Mouse (Mus musculus): ENCODE results near the gene Madcam1. TPM values are rescaled to one million over a fixed set of nuclear protein-coding genes. Genes with fewer than 3 reads are reported as not detected.

The Madcam1 gene
- total and polyA plus RNA-seq, 3 experiments, result not detected

DNA sequence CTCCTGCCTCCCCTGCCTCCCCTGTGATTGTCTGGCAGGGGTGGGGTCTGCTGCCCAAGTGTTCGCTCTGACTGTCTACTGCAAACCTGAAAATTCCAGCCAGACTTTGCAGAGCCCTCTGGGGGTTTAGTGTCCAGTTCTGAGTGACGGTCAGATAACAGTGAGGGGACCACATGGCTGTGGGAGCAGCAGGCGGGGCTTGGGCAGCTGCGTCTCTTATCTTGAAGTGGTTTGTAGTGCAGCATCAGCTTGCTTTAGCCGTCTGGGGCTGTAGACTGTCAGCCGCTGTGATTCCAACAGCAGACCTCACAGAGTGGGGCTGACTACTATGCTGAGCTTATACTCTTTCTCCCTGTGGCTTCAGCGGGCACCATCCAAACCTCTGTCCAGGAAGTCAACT is 44.9 kb downstream of the Madcam1 start:
- DNase-seq (ENCODE audit: low spot score) (no peak), ATAC-seq (ENCODE audit: extremely low read depth, insufficient number of reproducible peaks, low FRiP score, poor library complexity, severe bottlenecking) (no peak)
- Histone ChIP-seq H3K27me3 (ENCODE audit: insufficient read depth, low read length) (no peaks in the 10 kb centered on the region), H3K4me1 (ENCODE audit: insufficient read depth, low read depth, low read length) (peaks cover 84% of the 10 kb centered on the region), H3K4me3 (ENCODE audit: low read depth, low read length) (peak overlapping the region; percentile 66; the same call in 1 of the 2 replicates), H3K9me3 (replicated peaks) (no peaks in the 10 kb centered on the region), H3K36me3 (replicated peaks) (peaks cover 85% of the 10 kb centered on the region)
- TF ChIP-seq GATA2 (IDR thresholded peaks at IDR 0.05; ENCODE audit: borderline replicate concordance, low read depth, low read length) (no peak), GATA1 (IDR thresholded peaks at IDR 0.05; ENCODE audit: borderline replicate concordance, low read length) (no peak), POLR2AphosphoS5 (IDR thresholded peaks at IDR 0.05; ENCODE audit: insufficient replicate concordance, low read depth, low read length) (no peak), TAL1 (conservative IDR thresholded peaks at IDR 0.05; ENCODE audit: low read depth, low read length) (no peak), CTCF (IDR thresholded peaks at IDR 0.05; ENCODE audit: low read depth, low read length) (no peak)

DNA sequence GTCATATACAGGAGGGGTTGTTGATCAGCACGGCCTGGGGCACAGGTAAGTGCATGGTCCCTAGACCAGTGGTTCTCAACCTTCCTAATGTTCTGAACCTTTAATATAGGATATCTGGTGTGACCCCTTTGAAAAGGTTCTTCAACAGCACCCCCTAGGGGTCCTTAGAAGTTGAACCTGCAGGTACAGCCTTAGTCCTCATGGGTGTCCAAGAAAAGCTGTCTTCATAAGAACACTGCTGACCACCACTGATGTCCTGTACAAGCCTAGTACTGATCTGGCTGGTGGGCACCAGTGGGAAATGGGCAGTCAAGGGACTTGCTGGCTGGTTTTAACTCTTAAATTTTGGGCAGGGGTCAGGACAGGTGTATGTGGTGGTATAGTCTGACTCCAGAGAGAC is 47.7 kb downstream of the Madcam1 start:
- TF ChIP-seq TAL1 (conservative IDR thresholded peaks at IDR 0.05; ENCODE audit: low read depth, low read length) (no peak), GATA2 (IDR thresholded peaks at IDR 0.05; ENCODE audit: borderline replicate concordance, low read depth, low read length) (no peak), CTCF (IDR thresholded peaks at IDR 0.05; ENCODE audit: low read depth, low read length) (peak; percentile 43)
- Histone ChIP-seq H3K4me3 (ENCODE audit: low read depth, low read length) (no peak overlapping the region), H3K9me3 (replicated peaks) (no peaks in the 10 kb centered on the region), H3K36me3 (replicated peaks) (peaks cover 63% of the 10 kb centered on the region), H3K4me1 (ENCODE audit: insufficient read depth, low read depth, low read length) (peaks cover 72% of the 10 kb centered on the region), H3K27me3 (ENCODE audit: insufficient read depth, low read length) (peaks cover 20% of the 10 kb centered on the region)
- ATAC-seq (ENCODE audit: extremely low read depth, insufficient number of reproducible peaks, low FRiP score, poor library complexity, severe bottlenecking), result no peak
- DNase-seq (ENCODE audit: low spot score), result no peak

DNA sequence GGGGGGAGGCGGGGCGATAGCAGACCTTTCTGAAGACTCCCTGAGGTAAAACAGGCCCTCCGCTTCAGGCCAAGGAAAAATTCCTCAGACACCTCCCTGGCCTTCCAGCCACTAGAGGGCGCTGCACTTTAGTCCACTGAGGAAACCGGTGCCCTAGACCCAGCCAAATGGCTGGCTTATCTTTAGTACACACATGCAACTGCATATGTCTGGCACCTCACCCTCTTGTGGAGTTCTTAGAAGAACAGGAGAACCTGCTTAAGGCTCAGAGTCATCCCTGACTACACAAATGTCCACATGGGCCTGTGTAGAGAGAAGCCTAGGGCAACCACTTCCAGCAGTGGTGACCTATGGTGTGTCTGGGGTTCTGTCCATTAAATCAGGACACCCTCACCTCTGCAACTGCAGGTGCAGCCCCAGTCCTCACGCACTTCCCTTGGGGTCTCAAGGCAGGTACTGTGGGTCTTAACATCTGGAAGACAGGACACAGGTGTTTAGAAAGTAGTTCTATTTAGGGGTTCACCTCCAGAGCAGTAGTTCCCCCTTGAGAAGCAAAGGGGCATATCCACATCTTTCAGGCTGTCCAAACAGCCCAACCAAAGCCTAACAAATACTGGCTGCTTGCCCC is 48.3 kb downstream of the Madcam1 start:
- TF ChIP-seq CTCF (IDR thresholded peaks at IDR 0.05; ENCODE audit: low read depth, low read length) (peak; percentile 69), TAL1 (conservative IDR thresholded peaks at IDR 0.05; ENCODE audit: low read depth, low read length) (peak; percentile 86), GATA1 (IDR thresholded peaks at IDR 0.05; ENCODE audit: borderline replicate concordance, low read length) (no peak), GATA2 (IDR thresholded peaks at IDR 0.05; ENCODE audit: borderline replicate concordance, low read depth, low read length) (no peak), POLR2AphosphoS5 (IDR thresholded peaks at IDR 0.05; ENCODE audit: insufficient replicate concordance, low read depth, low read length) (peak; percentile 54; the same call in 1 of the 2 replicates)
- H3K9me3 ChIP-seq (replicated peaks), result no peaks in the 10 kb centered on the region
- DNase-seq (ENCODE audit: low spot score) (peak; percentile 93), ATAC-seq (ENCODE audit: extremely low read depth, insufficient number of reproducible peaks, low FRiP score, poor library complexity, severe bottlenecking) (peak; percentile 58)
- H3K4me1 ChIP-seq (ENCODE audit: insufficient read depth, low read depth, low read length), result peaks cover 71% of the 10 kb centered on the region
- H3K4me3 ChIP-seq (ENCODE audit: low read depth, low read length), result no peak overlapping the region
- H3K27me3 ChIP-seq (ENCODE audit: insufficient read depth, low read length), result peaks cover 26% of the 10 kb centered on the region
- peaks cover 57% of the 10 kb centered on the region for H3K36me3 ChIP-seq (replicated peaks)

DNA sequence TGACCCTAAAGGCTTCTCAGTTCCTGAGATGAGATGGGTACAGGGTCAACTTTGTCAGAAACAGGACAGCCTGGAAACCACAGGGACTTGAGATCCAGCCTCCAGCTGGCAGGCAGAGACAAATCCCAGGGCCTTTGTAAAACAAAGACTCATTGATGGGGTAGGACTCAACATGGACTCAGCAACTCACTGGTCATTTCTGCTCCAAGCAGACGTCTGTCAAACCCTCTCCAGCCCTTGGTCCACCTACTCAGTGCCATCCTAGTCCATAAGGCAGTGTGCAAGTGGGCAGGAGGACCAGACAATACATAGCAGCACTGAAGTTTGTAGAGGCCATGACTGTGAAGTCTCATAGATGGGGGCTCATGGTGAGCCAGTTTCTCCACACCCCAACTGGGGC is 48.8 kb downstream of the Madcam1 start:
- no peak for ATAC-seq (ENCODE audit: extremely low read depth, insufficient number of reproducible peaks, low FRiP score, poor library complexity, severe bottlenecking)
- Histone ChIP-seq H3K27me3 (ENCODE audit: insufficient read depth, low read length) (peaks cover 31% of the 10 kb centered on the region), H3K4me1 (ENCODE audit: insufficient read depth, low read depth, low read length) (peaks cover 68% of the 10 kb centered on the region), H3K36me3 (replicated peaks) (peaks cover 52% of the 10 kb centered on the region), H3K4me3 (ENCODE audit: low read depth, low read length) (no peak overlapping the region), H3K9me3 (replicated peaks) (no peaks in the 10 kb centered on the region)
- no peak for DNase-seq (ENCODE audit: low spot score)
- TF ChIP-seq CTCF (IDR thresholded peaks at IDR 0.05; ENCODE audit: low read depth, low read length) (no peak), POLR2AphosphoS5 (IDR thresholded peaks at IDR 0.05; ENCODE audit: insufficient replicate concordance, low read depth, low read length) (peak; percentile 89; the same call in 1 of the 2 replicates), GATA2 (IDR thresholded peaks at IDR 0.05; ENCODE audit: borderline replicate concordance, low read depth, low read length) (no peak)

DNA sequence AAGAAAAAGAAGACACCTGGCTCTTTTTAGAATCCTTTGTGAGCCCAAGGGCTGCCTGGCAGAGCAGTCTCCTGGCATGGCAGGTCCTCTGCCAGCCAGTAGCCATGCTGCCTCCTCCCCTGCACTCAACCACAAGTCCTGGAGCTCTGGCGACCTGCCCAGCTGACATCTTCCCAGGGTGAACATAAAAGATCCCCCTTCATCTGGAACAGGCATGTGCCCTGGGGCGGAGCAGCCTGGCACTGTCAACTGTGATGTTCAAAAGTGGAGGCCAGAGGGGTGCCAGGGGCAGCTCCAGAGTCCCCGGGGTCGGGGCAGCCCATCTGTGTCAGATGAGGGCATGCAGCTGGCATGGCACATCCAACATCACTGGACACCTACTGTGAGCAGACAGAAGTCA is 50.6 kb downstream of the Madcam1 start:
- peaks cover 49% of the 10 kb centered on the region for H3K27me3 ChIP-seq (ENCODE audit: insufficient read depth, low read length)
- H3K4me1 ChIP-seq (ENCODE audit: insufficient read depth, low read depth, low read length), result peaks cover 50% of the 10 kb centered on the region
- H3K36me3 ChIP-seq (replicated peaks), result peaks cover 34% of the 10 kb centered on the region
- ATAC-seq (ENCODE audit: extremely low read depth, insufficient number of reproducible peaks, low FRiP score, poor library complexity, severe bottlenecking) (no peak), DNase-seq (ENCODE audit: low spot score) (no peak)
- no peak for TF ChIP-seq POLR2AphosphoS5 (IDR thresholded peaks at IDR 0.05; ENCODE audit: insufficient replicate concordance, low read depth, low read length)
- no peak for TF ChIP-seq GATA1 (IDR thresholded peaks at IDR 0.05; ENCODE audit: borderline replicate concordance, low read length)
- TF ChIP-seq CTCF (IDR thresholded peaks at IDR 0.05; ENCODE audit: low read depth, low read length), result no peak
- no peak for TF ChIP-seq TAL1 (conservative IDR thresholded peaks at IDR 0.05; ENCODE audit: low read depth, low read length)
- no peaks in the 10 kb centered on the region for H3K9me3 ChIP-seq (replicated peaks)
- no peak overlapping the region for H3K4me3 ChIP-seq (ENCODE audit: low read depth, low read length)

DNA sequence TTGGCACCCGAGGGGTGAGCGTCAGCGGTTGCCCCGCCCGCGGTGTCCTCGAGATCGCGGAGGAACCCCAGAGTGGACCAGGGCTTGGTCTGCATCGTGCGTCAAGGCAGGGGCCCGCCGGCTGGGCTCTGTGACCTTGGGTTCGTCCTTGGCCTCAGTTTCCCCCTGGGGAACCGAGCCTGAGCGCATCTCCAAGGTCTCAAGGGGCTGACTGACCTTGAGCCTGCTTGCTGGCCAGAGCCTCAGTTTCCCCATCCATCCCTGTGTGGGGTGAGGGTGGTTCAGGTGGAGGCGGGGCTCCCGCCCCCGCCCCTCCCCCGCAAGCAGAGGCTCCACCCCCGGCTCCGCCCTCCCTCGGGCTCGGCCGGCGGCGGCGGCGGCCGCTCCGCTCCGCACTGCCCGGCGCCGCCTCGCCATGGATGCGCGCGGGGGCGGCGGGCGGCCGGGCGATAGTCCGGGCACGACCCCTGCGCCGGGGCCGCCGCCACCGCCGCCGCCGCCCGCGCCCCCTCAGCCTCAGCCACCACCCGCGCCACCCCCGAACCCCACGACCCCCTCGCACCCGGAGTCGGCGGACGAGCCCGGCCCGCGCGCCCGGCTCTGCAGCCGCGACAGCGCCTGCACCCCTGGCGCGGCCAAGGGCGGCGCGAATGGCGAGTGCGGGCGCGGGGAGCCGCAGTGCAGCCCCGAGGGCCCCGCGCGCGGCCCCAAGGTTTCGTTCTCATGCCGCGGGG is 52.1 kb downstream of the Madcam1 start, which contains the start of gene Hcn2:
Gene Hcn2, plus strand, starts transcription at position 381 of the 734 bp plus-strand sequence.
- DNase-seq (ENCODE audit: low spot score), result no peak
- ATAC-seq (ENCODE audit: extremely low read depth, insufficient number of reproducible peaks, low FRiP score, poor library complexity, severe bottlenecking), result no peak
- no peaks in the 10 kb centered on the region for H3K9me3 ChIP-seq (replicated peaks)
- TF ChIP-seq GATA2 (IDR thresholded peaks at IDR 0.05; ENCODE audit: borderline replicate concordance, low read depth, low read length) (no peak), CTCF (IDR thresholded peaks at IDR 0.05; ENCODE audit: low read depth, low read length) (no peak), GATA1 (IDR thresholded peaks at IDR 0.05; ENCODE audit: borderline replicate concordance, low read length) (no peak), TAL1 (conservative IDR thresholded peaks at IDR 0.05; ENCODE audit: low read depth, low read length) (no peak), POLR2AphosphoS5 (IDR thresholded peaks at IDR 0.05; ENCODE audit: insufficient replicate concordance, low read depth, low read length) (no peak)
- H3K4me1 ChIP-seq (ENCODE audit: insufficient read depth, low read depth, low read length), result peaks cover 36% of the 10 kb centered on the region
- H3K36me3 ChIP-seq (replicated peaks), result peaks cover 19% of the 10 kb centered on the region
- H3K4me3 ChIP-seq (ENCODE audit: low read depth, low read length), result peak within 1 kb of the TSS; percentile 68
- peaks cover 63% of the 10 kb centered on the region for H3K27me3 ChIP-seq (ENCODE audit: insufficient read depth, low read length)

Measured in G1E (cell line).